Mouse (Mus musculus) bone marrow macrophage, adult 2 months (primary cell): ENCODE measurements around the gene Ing3.

ENCODE experiments used
- CTCF ChIP-seq: IDR thresholded peaks from 2 replicates; pipeline ENCODE4 v1.5.1; 2012; ENCODE audit warnings: low read depth, mild to moderate bottlenecking, low read length, moderate library complexity
- POLR2A ChIP-seq: IDR thresholded peaks from 2 replicates; pipeline ENCODE4 v1.6.1; 2012; ENCODE audit warnings: mild to moderate bottlenecking, low read depth, low read length, borderline replicate concordance

DNA sequence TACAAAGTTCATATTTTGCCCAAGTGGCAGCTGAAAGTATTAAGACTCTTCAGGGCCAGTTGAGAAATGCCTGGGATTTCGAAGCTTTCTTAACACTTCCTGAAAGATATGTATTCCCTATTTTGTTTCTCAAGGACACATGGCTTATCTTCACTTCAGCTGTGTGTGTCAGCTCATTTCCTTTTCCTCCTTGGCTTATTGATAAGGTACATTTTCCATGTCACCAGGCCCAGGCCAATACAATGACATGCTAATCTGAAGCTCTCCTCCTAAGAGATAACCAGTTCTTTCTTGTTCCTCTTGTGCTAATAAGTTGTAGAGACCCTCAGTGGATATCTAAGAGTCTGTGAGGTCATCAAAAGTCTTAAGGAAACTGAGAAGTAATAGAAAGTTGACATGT, 31.7 kb downstream of the Ing3 start:
- TF ChIP-seq CTCF (no peak), POLR2A (no peak)
